Comparison of ENCODE assay signal across 16 mouse cellular contexts in genomic region chr8:95470008-95470407, GRCm38 (mm10).
"Had no signal": no experiment of that assay in that cellular context is flagged by ENCODE, and none has a peak within 500 bp of the region (broad histone marks: within the 10 kb centered on the region; RNA-seq: fewer than 3 reads in every experiment).

No protein-coding gene starts in this region.

- DNase-seq: retina, postnatal 1 day; right cerebral cortex, adult 18-20 months; right cerebral cortex, postnatal 14 days; right cerebral cortex, postnatal 25 days; right cerebral cortex, postnatal 4 days; spleen, adult 18-20 months; thymus, adult 18-20 months; thymus, adult 2 months; thymus, postnatal 14 days; thymus, postnatal 25 days; thymus, postnatal 36 days; thymus, postnatal 4 days had no signal

- H3K27me3 ChIP-seq: neural tube, embryonic 13.5 days; neural tube, embryonic 15.5 days; stomach, embryonic 15.5 days had no signal

- H3K4me2 ChIP-seq: neural tube, embryonic 13.5 days; neural tube, embryonic 15.5 days; stomach, embryonic 15.5 days had no signal

- H3K9me3 ChIP-seq: neural tube, embryonic 13.5 days; neural tube, embryonic 15.5 days; stomach, embryonic 15.5 days had no signal

- H3K4me3 ChIP-seq: neural tube, embryonic 13.5 days; neural tube, embryonic 15.5 days; stomach, embryonic 15.5 days had no signal

- H3K4me1 ChIP-seq: neural tube, embryonic 13.5 days; neural tube, embryonic 15.5 days; stomach, embryonic 15.5 days had no signal

- H3K27ac ChIP-seq: neural tube, embryonic 13.5 days; neural tube, embryonic 15.5 days; stomach, embryonic 15.5 days; stomach, postnatal 0 days had no signal

- H3K9ac ChIP-seq: neural tube, embryonic 13.5 days; neural tube, embryonic 15.5 days; stomach, embryonic 15.5 days had no signal
